Mouse (Mus musculus) E14TG2a.4 (cell line): Measurements from ENCODE around the gene Nectin4.

Experiments
- H3K27me3 ChIP-seq: 2 replicates; pipeline ENCODE4 v1.6.1; 2014; ENCODE audit warnings: low read length, control low read depth; ENCODE audit not compliant: insufficient read depth
- H3K36me3 ChIP-seq: 2 replicates; pipeline ENCODE4 v1.6.1; 2014; ENCODE audit warnings: low read length, control low read depth; ENCODE audit not compliant: insufficient read depth
- H3K4me1 ChIP-seq: replicated peaks from 2 replicates; pipeline ENCODE4 v1.6.1; 2014; ENCODE audit warnings: low read depth, low read length, control low read depth
- H3K4me3 ChIP-seq: replicated peaks from 2 replicates; pipeline ENCODE4 v1.5.1; 2014; ENCODE audit warnings: mild to moderate bottlenecking, low read length
- H3K9me3 ChIP-seq: 2 replicates; pipeline ENCODE4 v1.6.1; 2014; ENCODE audit warnings: low read length, control low read depth
- CTCF ChIP-seq: conservative IDR thresholded peaks from 2 replicates; pipeline ENCODE4 v1.5.1; 2014; ENCODE audit warnings: low read length
- NANOG ChIP-seq: IDR thresholded peaks from 2 replicates; pipeline ENCODE4 v1.6.1; 2014; ENCODE audit warnings: borderline replicate concordance, low read length, mixed read lengths
- POU5F1 ChIP-seq: IDR thresholded peaks from 2 replicates; pipeline ENCODE4 v1.6.1; 2014; ENCODE audit warnings: low read length, borderline replicate concordance

The Nectin4 gene

GRCm38 (mm10) chr1:171373946-171374345 is 4.0 kb downstream of the Nectin4 start:
- peaks cover 85% of the 10 kb centered on the region for H3K4me1 ChIP-seq
- TF ChIP-seq NANOG, result no peak
- no peak for TF ChIP-seq POU5F1
- peaks cover 21% of the 10 kb centered on the region for H3K27me3 ChIP-seq
- no peaks in the 10 kb centered on the region for H3K36me3 ChIP-seq
- no peaks in the 10 kb centered on the region for H3K9me3 ChIP-seq
- peak overlapping the region; percentile 20; the same call in 1 of the 2 replicates for H3K4me3 ChIP-seq

GRCm38 (mm10) chr1:171375646-171376097 is 5.8 kb downstream of the Nectin4 start:
- Histone ChIP-seq H3K4me3 (peak overlapping the region; percentile 46), H3K36me3 (no peaks in the 10 kb centered on the region), H3K4me1 (peaks cover 88% of the 10 kb centered on the region), H3K27me3 (peaks cover 20% of the 10 kb centered on the region), H3K9me3 (no peaks in the 10 kb centered on the region)
- TF ChIP-seq CTCF, result no peak
- no peak for TF ChIP-seq NANOG
- no peak for TF ChIP-seq POU5F1

- Histone ChIP-seq H3K27me3 (peaks cover 30% of the 10 kb centered on the region), H3K4me3 (no peak overlapping the region), H3K4me1 (peaks cover 70% of the 10 kb centered on the region), H3K36me3 (no peaks in the 10 kb centered on the region), H3K9me3 (no peaks in the 10 kb centered on the region)
- no peak for TF ChIP-seq CTCF
- TF ChIP-seq NANOG, result no peak
- TF ChIP-seq POU5F1, result no peak
Observed at GRCm38 (mm10) chr1:171378298-171378697, 8.4 kb downstream of the Nectin4 start.

GRCm38 (mm10) chr1:171379935-171380599 is 10.2 kb downstream of the Nectin4 start:
- Histone ChIP-seq H3K9me3 (no peaks in the 10 kb centered on the region), H3K4me1 (peaks cover 65% of the 10 kb centered on the region), H3K36me3 (no peaks in the 10 kb centered on the region), H3K4me3 (peak overlapping the region; percentile 66), H3K27me3 (peaks cover 33% of the 10 kb centered on the region)
- TF ChIP-seq POU5F1, result no peak
- peak; percentile 69 for TF ChIP-seq CTCF

- Histone ChIP-seq H3K36me3 (no peaks in the 10 kb centered on the region), H3K4me3 (no peak overlapping the region), H3K4me1 (peaks cover 65% of the 10 kb centered on the region), H3K27me3 (peaks cover 33% of the 10 kb centered on the region), H3K9me3 (no peaks in the 10 kb centered on the region)
- no peak for TF ChIP-seq NANOG
Observed at GRCm38 (mm10) chr1:171382096-171382620, 12.3 kb downstream of the Nectin4 start.

- Histone ChIP-seq H3K27me3 (peaks cover 29% of the 10 kb centered on the region), H3K9me3 (no peaks in the 10 kb centered on the region), H3K4me1 (peaks cover 71% of the 10 kb centered on the region), H3K36me3 (no peaks in the 10 kb centered on the region), H3K4me3 (no peak overlapping the region; the same call in 1 of the 2 replicates)
- TF ChIP-seq CTCF (no peak), POU5F1 (no peak), NANOG (no peak)
Observed at GRCm38 (mm10) chr1:171384361-171384760, 14.5 kb downstream of the Nectin4 start.

- peaks cover 71% of the 10 kb centered on the region for H3K4me1 ChIP-seq
- H3K36me3 ChIP-seq, result no peaks in the 10 kb centered on the region
- peak overlapping the region; percentile 8; the same call in 1 of the 2 replicates for H3K4me3 ChIP-seq
- H3K9me3 ChIP-seq, result no peaks in the 10 kb centered on the region
- H3K27me3 ChIP-seq, result peaks cover 23% of the 10 kb centered on the region
- TF ChIP-seq CTCF (peak; percentile 29), NANOG (no peak), POU5F1 (no peak)
Observed at GRCm38 (mm10) chr1:171385171-171385570, 15.3 kb downstream of the Nectin4 start.

- peak; percentile 59 for TF ChIP-seq CTCF
- TF ChIP-seq POU5F1, result no peak
- peaks cover 11% of the 10 kb centered on the region; the same call in 1 of the 2 replicates for H3K27me3 ChIP-seq
- peaks cover 69% of the 10 kb centered on the region for H3K4me1 ChIP-seq
- H3K4me3 ChIP-seq, result no peak overlapping the region
- no peaks in the 10 kb centered on the region for H3K36me3 ChIP-seq
- H3K9me3 ChIP-seq, result no peaks in the 10 kb centered on the region
Observed at GRCm38 (mm10) chr1:171387099-171387498, 17.2 kb downstream of the Nectin4 start.
